9 mouse cellular contexts compared by ENCODE assay signal in genomic region chr6:28418449-28418848, GRCm38 (mm10). TPM values are rescaled to one million over a fixed set of nuclear protein-coding genes. Genes with fewer than 3 reads are reported as not detected.
DNase-seq lines count a peak whose midpoint lies in the region; ATAC-seq and TF ChIP-seq lines count a peak whose summit lies in the region.
"Had no signal": no experiment of that assay in that cellular context is flagged by ENCODE, and none has a peak within 500 bp of the region (broad histone marks: within the 10 kb centered on the region; RNA-seq: fewer than 3 reads in every experiment).

No protein-coding gene starts in this region.

- H3K27me3 ChIP-seq in kidney, embryonic 15.5 days = no peaks in the 10 kb centered on the region
- no peaks in the 10 kb centered on the region for H3K27me3 ChIP-seq in lung, embryonic 14.5 days (ENCODE audit: insufficient read depth, low read length)
- no peaks in the 10 kb centered on the region for H3K27me3 ChIP-seq in forebrain, embryonic 11.5 days (ENCODE audit: control insufficient read depth, insufficient read depth, low read length)
- H3K27me3 ChIP-seq: limb, embryonic 15.5 days had no signal

- intact Hi-C loops in gastrocnemius, adult 2 months (cut with DNase I) = no loop called here

- H3K36me3 ChIP-seq in kidney, embryonic 15.5 days = peaks cover 42% of the 10 kb centered on the region
- H3K36me3 ChIP-seq in lung, embryonic 14.5 days (ENCODE audit: insufficient read depth) = peaks cover 33% of the 10 kb centered on the region
- H3K36me3 ChIP-seq in forebrain, embryonic 11.5 days (ENCODE audit: control insufficient read depth, insufficient read depth, low read length) = peaks cover 4% of the 10 kb centered on the region; the same call in 1 of the 2 replicates

- ATAC-seq in kidney, embryonic 15.5 days (replicated peaks; ENCODE audit: low FRiP score) = no peak
- no peak for ATAC-seq in lung, embryonic 14.5 days (ENCODE audit: insufficient read depth)
- ATAC-seq in forebrain, embryonic 11.5 days (replicated peaks; ENCODE audit: low FRiP score) = no peak

- 64% methylated on average over 14 of the region's 14 CpGs for WGBS in kidney, embryonic 15.5 days
- whole genome bisulfite sequencing in lung, embryonic 14.5 days = 85% methylated on average over 14 of the region's 14 CpGs
- 91% methylated on average over 14 of the region's 14 CpGs for WGBS in forebrain, embryonic 11.5 days

- DNase-seq in urinary bladder, postnatal 25 days (ENCODE audit: low spot score) = peak; percentile 47
- DNase-seq in urinary bladder, adult 18-20 months (ENCODE audit: low spot score in 2 of 2) = no peak
- DNase-seq in gastrocnemius, adult 2 months = peak; percentile 93
- peak; percentile 65 for DNase-seq in lung, embryonic 14.5 days
- DNase-seq in testis, postnatal 14 days (ENCODE audit: low spot score) = peak; percentile 80
- DNase-seq in thymus, postnatal 36 days = no peak
- no peak for DNase-seq in forebrain, embryonic 11.5 days (ENCODE audit: low spot score)

- peak overlapping the region; percentile 68 for H3K4me3 ChIP-seq in gastrocnemius, adult 2 months
- no peak overlapping the region for H3K4me3 ChIP-seq in kidney, embryonic 15.5 days (replicated peaks)
- H3K4me3 ChIP-seq in lung, embryonic 14.5 days (ENCODE audit: low read depth, low read length) = no peak overlapping the region
- no peak overlapping the region for H3K4me3 ChIP-seq in forebrain, embryonic 11.5 days (ENCODE audit: low read depth, low read length)
- H3K4me3 ChIP-seq: limb, embryonic 15.5 days had no signal

- no peaks in the 10 kb centered on the region for H3K9me3 ChIP-seq in kidney, embryonic 15.5 days (replicated peaks)
- H3K9me3 ChIP-seq in lung, embryonic 14.5 days (ENCODE audit: low read depth, low read length) = no peaks in the 10 kb centered on the region
- no peaks in the 10 kb centered on the region for H3K9me3 ChIP-seq in forebrain, embryonic 11.5 days (ENCODE audit: control insufficient read depth, low read length)
- H3K9me3 ChIP-seq: limb, embryonic 15.5 days had no signal

- TF ChIP-seq CTCF in gastrocnemius, adult 2 months (IDR thresholded peaks at IDR 0.05) = peak; percentile 21; the same call in 1 of the 2 replicates
- TF ChIP-seq CTCF in lung, embryonic 14.5 days (IDR thresholded peaks at IDR 0.05; ENCODE audit: low read depth) = no peak

- H3K27ac ChIP-seq in gastrocnemius, adult 2 months = peak overlapping the region; percentile 79
- H3K27ac ChIP-seq in kidney, embryonic 15.5 days = peak overlapping the region; percentile 27; the same call in 1 of the 2 replicates
- H3K27ac ChIP-seq in lung, embryonic 14.5 days (ENCODE audit: low read depth) = no peak overlapping the region
- H3K27ac ChIP-seq in forebrain, embryonic 11.5 days (ENCODE audit: low read depth, low read length) = no peak overlapping the region
- H3K27ac ChIP-seq: limb, embryonic 15.5 days had no signal

- H3K4me2 ChIP-seq in kidney, embryonic 15.5 days = peak overlapping the region; percentile 41
- H3K4me2 ChIP-seq in lung, embryonic 14.5 days = no peak overlapping the region
- no peak overlapping the region for H3K4me2 ChIP-seq in forebrain, embryonic 11.5 days (ENCODE audit: low read depth, low read length, severe bottlenecking)
- H3K4me2 ChIP-seq: limb, embryonic 15.5 days had no signal

- H3K9ac ChIP-seq in kidney, embryonic 15.5 days = no peak overlapping the region
- H3K9ac ChIP-seq in lung, embryonic 14.5 days = no peak overlapping the region
- no peak overlapping the region for H3K9ac ChIP-seq in forebrain, embryonic 11.5 days (ENCODE audit: low read length)
- H3K9ac ChIP-seq: limb, embryonic 15.5 days had no signal

- H3K4me1 ChIP-seq in kidney, embryonic 15.5 days = peaks cover 51% of the 10 kb centered on the region
- peaks cover 8% of the 10 kb centered on the region for H3K4me1 ChIP-seq in lung, embryonic 14.5 days (ENCODE audit: insufficient read depth)
- peaks cover 11% of the 10 kb centered on the region for H3K4me1 ChIP-seq in forebrain, embryonic 11.5 days (replicated peaks; ENCODE audit: control insufficient read depth, insufficient read depth, low read length)

RNA-seq across cellular contexts. Expression of gene Arf5, which starts 4.9 kb away (rescaled TPM):
- 10 to 100 TPM; 75.7 to 82.4 TPM for total RNA-seq in gastrocnemius, adult 2 months (2021)
- 319 and 322 TPM in 2 replicates for polyA plus RNA-seq in kidney, embryonic 15.5 days (2015; fragmentation: Nextera tagmentation; extraction: Ambion mirVana)
- 349 and 376 TPM in 2 replicates for polyA plus RNA-seq in lung, embryonic 14.5 days (2014; fragmentation: Nextera tagmentation; extraction: Ambion mirVana)
- 301 and 329 TPM in 2 replicates for polyA plus RNA-seq in forebrain, embryonic 11.5 days (2014; fragmentation: Nextera tagmentation; extraction: Ambion mirVana)

RNA-seq across cellular contexts. Expression of gene Fscn3, which starts 9.1 kb away (rescaled TPM):
- total RNA-seq in gastrocnemius, adult 2 months (2021) = not detected
- polyA plus RNA-seq in kidney, embryonic 15.5 days (2015; fragmentation: Nextera tagmentation; extraction: Ambion mirVana) = 0.08 TPM in 1 of 2 replicates, not detected in the other
- polyA plus RNA-seq in lung, embryonic 14.5 days (2014; fragmentation: Nextera tagmentation; extraction: Ambion mirVana) = not detected in 2 replicates
- not detected in 2 replicates for polyA plus RNA-seq in forebrain, embryonic 11.5 days (2014; fragmentation: Nextera tagmentation; extraction: Ambion mirVana)
- polyA plus RNA-seq: limb, embryonic 15.5 days had no signal

RNA-seq across cellular contexts. Expression of gene Gcc1, which starts 9.7 kb away (rescaled TPM):
- total RNA-seq in gastrocnemius, adult 2 months (2021) = 1 to 10 TPM; 5.8 to 7.9 TPM
- polyA plus RNA-seq in kidney, embryonic 15.5 days (2015; fragmentation: Nextera tagmentation; extraction: Ambion mirVana) = 10.7 and 11.3 TPM in 2 replicates
- polyA plus RNA-seq in lung, embryonic 14.5 days (2014; fragmentation: Nextera tagmentation; extraction: Ambion mirVana) = 7.1 and 7.3 TPM in 2 replicates
- 9.3 and 10.4 TPM in 2 replicates for polyA plus RNA-seq in forebrain, embryonic 11.5 days (2014; fragmentation: Nextera tagmentation; extraction: Ambion mirVana)

RNA-seq across cellular contexts. Expression of gene Zfp800, which starts 20.6 kb away (rescaled TPM):
- 1 to 10 TPM; 6.0 to 7.4 TPM for total RNA-seq in gastrocnemius, adult 2 months (2021)
- 19.3 and 21.4 TPM in 2 replicates for polyA plus RNA-seq in kidney, embryonic 15.5 days (2015; fragmentation: Nextera tagmentation; extraction: Ambion mirVana)
- 19.8 and 21.9 TPM in 2 replicates for polyA plus RNA-seq in lung, embryonic 14.5 days (2014; fragmentation: Nextera tagmentation; extraction: Ambion mirVana)
- polyA plus RNA-seq in forebrain, embryonic 11.5 days (2014; fragmentation: Nextera tagmentation; extraction: Ambion mirVana) = 23.9 and 26.0 TPM in 2 replicates

RNA-seq across cellular contexts. Expression of gene Pax4, which starts 30.7 kb away (rescaled TPM):
- not detected for total RNA-seq in gastrocnemius, adult 2 months (2021)
- not detected in 2 replicates for polyA plus RNA-seq in kidney, embryonic 15.5 days (2015; fragmentation: Nextera tagmentation; extraction: Ambion mirVana)
- not detected in 2 replicates for polyA plus RNA-seq in lung, embryonic 14.5 days (2014; fragmentation: Nextera tagmentation; extraction: Ambion mirVana)
- not detected in 2 replicates for polyA plus RNA-seq in forebrain, embryonic 11.5 days (2014; fragmentation: Nextera tagmentation; extraction: Ambion mirVana)
- polyA plus RNA-seq: limb, embryonic 15.5 days had no signal

Comparison
In these comparisons a context has a peak if more than half of its experiments do, and no peak if none do; other contexts are left out.
1. DNase-seq: peak in urinary bladder, postnatal 25 days (single experiment), gastrocnemius, adult 2 months (single experiment), lung, embryonic 14.5 days (single experiment) and testis, postnatal 14 days (single experiment); none in urinary bladder, adult 18-20 months (0 of 2), thymus, postnatal 36 days (0 of 2) and forebrain, embryonic 11.5 days (single experiment).
2. H3K27ac ChIP-seq: peak in gastrocnemius, adult 2 months (single experiment) and kidney, embryonic 15.5 days (single experiment); none in lung, embryonic 14.5 days (single experiment) and forebrain, embryonic 11.5 days (single experiment).